Mouse (Mus musculus) cortical plate, adult 2 months (tissue): ENCODE results near the gene Git1.

ENCODE experiments used
- CTCF ChIP-seq: fragments of 200-500 bp; IDR thresholded peaks from 2 replicates; pipeline ENCODE4 v1.5.1; 2011; ENCODE audit warnings: mild to moderate bottlenecking, control low read depth, low read length; ENCODE audit not compliant: insufficient read depth; ENCODE audit errors: extremely low read depth
- POLR2A ChIP-seq: fragments of 200-500 bp; IDR thresholded peaks from 2 replicates; pipeline ENCODE4 v1.6.1; 2011; ENCODE audit warnings: mild to moderate bottlenecking, low read length, control low read depth; ENCODE audit not compliant: insufficient read depth; ENCODE audit errors: extremely low read depth

- TF ChIP-seq POLR2A (no peak), CTCF (no peak)
These were observed 36.3 kb downstream of the Git1 start for GRCm38 (mm10) chr11:77529644-77530043.
